Mouse (Mus musculus): Measurements from ENCODE around the gene Ksr1. TPM values are rescaled to one million over a fixed set of nuclear protein-coding genes. Genes with fewer than 3 reads are reported as not detected.

Gene Ksr1
- polyA plus RNA-seq, 1 experiment from 2014 or later: 4.9 TPM

- Histone ChIP-seq H3K9me3 (no peaks in the 10 kb centered on the region), H3K4me1 (peaks cover 33% of the 10 kb centered on the region), H3K36me3 (no peaks in the 10 kb centered on the region), H3K27me3 (no peaks in the 10 kb centered on the region), H3K9ac (replicated peaks) (no peak overlapping the region), H3K27ac (replicated peaks) (0 out of 2 replicates have a peak overlapping the region, but pooled peaks have one; percentile 3), H3K4me2 (replicated peaks) (no peak overlapping the region), H3K4me3 (no peak overlapping the region)
- 34% methylated on average over 6 of the region's 6 CpGs for WGBS
- ATAC-seq (replicated peaks): no peak
Measured at GRCm38 (mm10) chr11:79114061-79114460, 32.1 kb downstream of the Ksr1 start.

GRCm38 (mm10) chr11:79113397-79113796 lies 32.8 kb downstream of the Ksr1 start:
- Histone ChIP-seq H3K4me1 (peaks cover 28% of the 10 kb centered on the region), H3K36me3 (no peaks in the 10 kb centered on the region), H3K4me3 (no peak overlapping the region), H3K9ac (replicated peaks) (no peak overlapping the region), H3K9me3 (no peaks in the 10 kb centered on the region), H3K27me3 (no peaks in the 10 kb centered on the region), H3K27ac (replicated peaks) (no peak overlapping the region), H3K4me2 (replicated peaks) (no peak overlapping the region)
- WGBS: 90% methylated on average over 4 of the region's 4 CpGs
- ATAC-seq (replicated peaks): no peak

- H3K9ac ChIP-seq (replicated peaks): no peak overlapping the region
- no peak overlapping the region for H3K4me3 ChIP-seq
- WGBS: 78% methylated on average over 19 of the region's 19 CpGs
- H3K27me3 ChIP-seq: no peaks in the 10 kb centered on the region
- no peak for ATAC-seq (replicated peaks)
- H3K4me1 ChIP-seq: peaks cover 28% of the 10 kb centered on the region
- no peaks in the 10 kb centered on the region for H3K9me3 ChIP-seq
- no peak overlapping the region for H3K4me2 ChIP-seq (replicated peaks)
- no peak overlapping the region for H3K27ac ChIP-seq (replicated peaks)
- no peaks in the 10 kb centered on the region for H3K36me3 ChIP-seq
Measured at GRCm38 (mm10) chr11:79112559-79113302, 33.5 kb downstream of the Ksr1 start.

GRCm38 (mm10) chr11:79111864-79112558 lies 34.2 kb downstream of the Ksr1 start:
- WGBS: 90% methylated on average over 10 of the region's 10 CpGs
- Histone ChIP-seq H3K9ac (replicated peaks) (no peak overlapping the region), H3K36me3 (no peaks in the 10 kb centered on the region), H3K4me3 (no peak overlapping the region), H3K9me3 (no peaks in the 10 kb centered on the region), H3K4me2 (replicated peaks) (no peak overlapping the region), H3K27ac (replicated peaks) (no peak overlapping the region), H3K27me3 (no peaks in the 10 kb centered on the region), H3K4me1 (peaks cover 23% of the 10 kb centered on the region)
- ATAC-seq (replicated peaks): no peak

GRCm38 (mm10) chr11:79110446-79110845 lies 35.8 kb downstream of the Ksr1 start:
- H3K36me3 ChIP-seq: no peaks in the 10 kb centered on the region
- no peaks in the 10 kb centered on the region for H3K9me3 ChIP-seq
- no peak overlapping the region for H3K4me3 ChIP-seq
- no peak overlapping the region for H3K27ac ChIP-seq (replicated peaks)
- no peak overlapping the region for H3K4me2 ChIP-seq (replicated peaks)
- no peak overlapping the region for H3K9ac ChIP-seq (replicated peaks)
- no peak for ATAC-seq (replicated peaks)
- 84% methylated on average over 4 of the region's 4 CpGs for WGBS
- 0 out of 2 replicates have a peak, but pooled peaks cover 8% of the 10 kb centered on the region for H3K4me1 ChIP-seq
- no peaks in the 10 kb centered on the region for H3K27me3 ChIP-seq

GRCm38 (mm10) chr11:79107934-79108333 lies 38.3 kb downstream of the Ksr1 start:
- no peak overlapping the region for H3K9ac ChIP-seq (replicated peaks)
- no peak overlapping the region for H3K4me2 ChIP-seq (replicated peaks)
- no peak for ATAC-seq (replicated peaks)
- no peaks in the 10 kb centered on the region for H3K9me3 ChIP-seq
- WGBS: 90% methylated on average over 11 of the region's 11 CpGs
- H3K27ac ChIP-seq (replicated peaks): no peak overlapping the region
- H3K4me3 ChIP-seq: no peak overlapping the region
- H3K36me3 ChIP-seq: no peaks in the 10 kb centered on the region
- H3K4me1 ChIP-seq: no peaks in the 10 kb centered on the region
- no peaks in the 10 kb centered on the region for H3K27me3 ChIP-seq

GRCm38 (mm10) chr11:79104998-79105397 lies 41.2 kb downstream of the Ksr1 start:
- WGBS: 81% methylated on average over 6 of the region's 6 CpGs

GRCm38 (mm10) chr11:79104538-79104937 lies 41.7 kb downstream of the Ksr1 start:
- WGBS: 81% methylated on average over 6 of the region's 6 CpGs
- Histone ChIP-seq H3K27me3 (no peaks in the 10 kb centered on the region), H3K4me3 (no peak overlapping the region), H3K4me1 (no peaks in the 10 kb centered on the region), H3K9me3 (no peaks in the 10 kb centered on the region), H3K9ac (replicated peaks) (no peak overlapping the region), H3K27ac (replicated peaks) (no peak overlapping the region), H3K4me2 (replicated peaks) (no peak overlapping the region), H3K36me3 (no peaks in the 10 kb centered on the region)
- ATAC-seq (replicated peaks): no peak

More at GRCm38 (mm10) chr11:79104998-79105397, 41.2 kb downstream of the Ksr1 start:
- H3K36me3 ChIP-seq: no peaks in the 10 kb centered on the region
- ATAC-seq (replicated peaks): no peak
- H3K4me3 ChIP-seq: no peak overlapping the region
- no peaks in the 10 kb centered on the region for H3K9me3 ChIP-seq
- no peak overlapping the region for H3K9ac ChIP-seq (replicated peaks)
- H3K27ac ChIP-seq (replicated peaks): no peak overlapping the region
- no peaks in the 10 kb centered on the region for H3K4me1 ChIP-seq
- no peaks in the 10 kb centered on the region for H3K27me3 ChIP-seq
- H3K4me2 ChIP-seq (replicated peaks): no peak overlapping the region

- 93% methylated on average over 11 of the region's 11 CpGs for WGBS
- Histone ChIP-seq H3K36me3 (no peaks in the 10 kb centered on the region), H3K4me3 (no peak overlapping the region), H3K27me3 (no peaks in the 10 kb centered on the region), H3K9ac (replicated peaks) (no peak overlapping the region), H3K4me2 (replicated peaks) (no peak overlapping the region), H3K27ac (replicated peaks) (no peak overlapping the region), H3K9me3 (no peaks in the 10 kb centered on the region), H3K4me1 (0 out of 2 replicates have a peak, but pooled peaks cover 1% of the 10 kb centered on the region)
- no peak for ATAC-seq (replicated peaks)
Measured at GRCm38 (mm10) chr11:79104096-79104495, 42.1 kb downstream of the Ksr1 start.

- H3K4me1 ChIP-seq: 0 out of 2 replicates have a peak, but pooled peaks cover 3% of the 10 kb centered on the region
- WGBS: 75% methylated on average over 5 of the region's 5 CpGs
- no peaks in the 10 kb centered on the region for H3K36me3 ChIP-seq
- H3K27ac ChIP-seq (replicated peaks): no peak overlapping the region
- H3K4me2 ChIP-seq (replicated peaks): no peak overlapping the region
- no peak overlapping the region for H3K9ac ChIP-seq (replicated peaks)
- no peak overlapping the region for H3K4me3 ChIP-seq
- H3K27me3 ChIP-seq: no peaks in the 10 kb centered on the region
- ATAC-seq (replicated peaks): no peak
- H3K9me3 ChIP-seq: no peaks in the 10 kb centered on the region
Measured at GRCm38 (mm10) chr11:79103461-79103869, 42.7 kb downstream of the Ksr1 start.

GRCm38 (mm10) chr11:79102280-79102679 lies 43.9 kb downstream of the Ksr1 start:
- Histone ChIP-seq H3K4me2 (replicated peaks) (no peak overlapping the region), H3K9me3 (no peaks in the 10 kb centered on the region), H3K36me3 (no peaks in the 10 kb centered on the region), H3K27me3 (no peaks in the 10 kb centered on the region), H3K9ac (replicated peaks) (no peak overlapping the region), H3K4me3 (no peak overlapping the region), H3K27ac (replicated peaks) (no peak overlapping the region), H3K4me1 (0 out of 2 replicates have a peak, but pooled peaks cover 3% of the 10 kb centered on the region)
- no peak for ATAC-seq (replicated peaks)
- WGBS: 74% methylated on average over 4 of the region's 4 CpGs

- H3K36me3 ChIP-seq: no peaks in the 10 kb centered on the region
- H3K27me3 ChIP-seq: no peaks in the 10 kb centered on the region
- no peak overlapping the region for H3K9ac ChIP-seq (replicated peaks)
- no peak for ATAC-seq (replicated peaks)
- H3K27ac ChIP-seq (replicated peaks): no peak overlapping the region
- H3K4me2 ChIP-seq (replicated peaks): no peak overlapping the region
- H3K4me1 ChIP-seq: 0 out of 2 replicates have a peak, but pooled peaks cover 3% of the 10 kb centered on the region
- no peak overlapping the region for H3K4me3 ChIP-seq
- no peaks in the 10 kb centered on the region for H3K9me3 ChIP-seq
- WGBS: 93% methylated on average over 6 of the region's 6 CpGs
Measured at GRCm38 (mm10) chr11:79101568-79101967, 44.6 kb downstream of the Ksr1 start.
